Mouse (Mus musculus) embryonic fibroblast, embryonic 13.5 days (primary cell): Measurements from ENCODE around the gene Man2b2.

Experiments used
- CTCF ChIP-seq: IDR thresholded peaks from 2 replicates; pipeline ENCODE4 v1.5.1; 2011; ENCODE audit warnings: mild to moderate bottlenecking, control low read depth, low read length, moderate library complexity, borderline replicate concordance; ENCODE audit not compliant: insufficient read depth
- POLR2A ChIP-seq: IDR thresholded peaks from 2 replicates; pipeline ENCODE4 v1.6.1; 2011; ENCODE audit warnings: low read depth, mild to moderate bottlenecking, control low read depth, low read length, moderate library complexity

GRCm38 (mm10) chr5:36870916-36871315, 40.5 kb upstream of the Man2b2 start:
- TF ChIP-seq POLR2A (no peak), CTCF (no peak)
